Mouse (Mus musculus) embryonic fibroblast, embryonic 13.5 days (primary cell): Measurements from ENCODE around the gene Gch1.

Experiments used
- CTCF ChIP-seq: IDR thresholded peaks from 2 replicates; pipeline ENCODE4 v1.5.1; 2011; ENCODE audit warnings: mild to moderate bottlenecking, control low read depth, low read length, moderate library complexity, borderline replicate concordance; ENCODE audit not compliant: insufficient read depth
- POLR2A ChIP-seq: IDR thresholded peaks from 2 replicates; pipeline ENCODE4 v1.6.1; 2011; ENCODE audit warnings: low read depth, mild to moderate bottlenecking, control low read depth, low read length, moderate library complexity

- TF ChIP-seq CTCF (no peak), POLR2A (no peak)
Measured at GRCm38 (mm10) chr14:47172073-47172472, 17.1 kb downstream of the Gch1 start.
